ENCODE assay signal across 11 mouse cellular contexts in genomic region chr11:11940833-11941681, GRCm38 (mm10). TPM values are rescaled to one million over a fixed set of nuclear protein-coding genes. Genes with fewer than 3 reads are reported as not detected.
DNase-seq lines count a peak whose midpoint lies in the region; ATAC-seq and TF ChIP-seq lines count a peak whose summit lies in the region.
"Had no signal": no experiment of that assay in that cellular context is flagged by ENCODE, and none has a peak within 500 bp of the region (broad histone marks: within the 10 kb centered on the region; RNA-seq: fewer than 3 reads in every experiment).

No protein-coding gene starts in this region.

- no peak overlapping the region for H3K9ac ChIP-seq in heart, embryonic 13.5 days
- no peak overlapping the region for H3K9ac ChIP-seq in ES-Bruce4 (ENCODE audit: low read depth, poor library complexity, severe bottlenecking)
- H3K9ac ChIP-seq in forebrain, embryonic 13.5 days = no peak overlapping the region
- H3K9ac ChIP-seq: hindbrain, embryonic 14.5 days had no signal

- TF ChIP-seq CTCF in ES-Bruce4 (IDR thresholded peaks at IDR 0.05; ENCODE audit: low read depth, low read length) = no peak

- TF ChIP-seq POLR2A in ES-Bruce4 (IDR thresholded peaks at IDR 0.05; ENCODE audit: insufficient read depth, low read length) = no peak

- no peak for DNase-seq in heart, adult 18-20 months
- DNase-seq in A20 (ENCODE audit: low read depth, low spot score) = peak; percentile 4
- DNase-seq in hindbrain, embryonic 10.5 days (ENCODE audit: low spot score) = no peak
- DNase-seq in left cerebral cortex, postnatal 10 days (ENCODE audit: extremely low spot score in 1 of 2, low spot score in 2 of 2) = no peak
- DNase-seq: lung, postnatal 4 days; thymus, postnatal 36 days had no signal

- H3K27ac ChIP-seq in heart, embryonic 13.5 days (replicated peaks) = peak overlapping the region; percentile 83
- H3K27ac ChIP-seq in ES-Bruce4 (ENCODE audit: insufficient read depth, low read length) = peak overlapping the region; percentile 43; the same call in 1 of the 2 replicates
- H3K27ac ChIP-seq in forebrain, embryonic 13.5 days = no peak overlapping the region
- no peak overlapping the region for H3K27ac ChIP-seq in hindbrain, embryonic 10.5 days
- H3K27ac ChIP-seq: hindbrain, embryonic 14.5 days had no signal

- no peak overlapping the region for H3K4me3 ChIP-seq in heart, embryonic 13.5 days
- no peak overlapping the region for H3K4me3 ChIP-seq in ES-Bruce4 (ENCODE audit: low read depth, low read length)
- H3K4me3 ChIP-seq in forebrain, embryonic 13.5 days = no peak overlapping the region
- H3K4me3 ChIP-seq in hindbrain, embryonic 10.5 days = no peak overlapping the region

- no peaks in the 10 kb centered on the region for H3K27me3 ChIP-seq in heart, embryonic 13.5 days (replicated peaks)
- no peaks in the 10 kb centered on the region for H3K27me3 ChIP-seq in ES-Bruce4 (ENCODE audit: control insufficient read depth, insufficient read depth, low read length, poor library complexity, severe bottlenecking)
- 0 out of 2 replicates have a peak, but pooled peaks cover 2% of the 10 kb centered on the region for H3K27me3 ChIP-seq in forebrain, embryonic 13.5 days
- H3K27me3 ChIP-seq in hindbrain, embryonic 10.5 days (ENCODE audit: insufficient read depth, poor library complexity, severe bottlenecking) = no peaks in the 10 kb centered on the region

- no peak for ATAC-seq in heart, embryonic 13.5 days (ENCODE audit: extremely low read depth, insufficient number of reproducible peaks, low FRiP score, low TSS enrichment)
- peak; percentile 60; the same call in 1 of the 2 replicates for ATAC-seq in forebrain, embryonic 13.5 days

- 75% methylated on average over 5 of the region's 5 CpGs for WGBS in heart, embryonic 13.5 days
- 8% methylated on average over 5 of the region's 5 CpGs for WGBS in forebrain, embryonic 13.5 days
- 51% methylated on average over 5 of the region's 5 CpGs for WGBS in hindbrain, embryonic 10.5 days

- peaks cover 96% of the 10 kb centered on the region for H3K36me3 ChIP-seq in heart, embryonic 13.5 days
- H3K36me3 ChIP-seq in ES-Bruce4 (ENCODE audit: control insufficient read depth, insufficient read depth, low read length, poor library complexity, severe bottlenecking) = peaks cover 28% of the 10 kb centered on the region
- H3K36me3 ChIP-seq in forebrain, embryonic 13.5 days (ENCODE audit: poor library complexity, severe bottlenecking) = peaks cover 56% of the 10 kb centered on the region
- H3K36me3 ChIP-seq in hindbrain, embryonic 10.5 days = peaks cover 94% of the 10 kb centered on the region
- H3K36me3 ChIP-seq: G1E had no signal

- TF ChIP-seq EP300 in ES-Bruce4 (IDR thresholded peaks at IDR 0.05; ENCODE audit: insufficient read depth, low read depth, low read length) = no peak

- H3K4me2 ChIP-seq in heart, embryonic 13.5 days = no peak overlapping the region
- H3K4me2 ChIP-seq in forebrain, embryonic 13.5 days = no peak overlapping the region
- H3K4me2 ChIP-seq: hindbrain, embryonic 14.5 days had no signal

- peaks cover 68% of the 10 kb centered on the region for H3K4me1 ChIP-seq in heart, embryonic 13.5 days
- peaks cover 4% of the 10 kb centered on the region for H3K4me1 ChIP-seq in ES-Bruce4 (ENCODE audit: control insufficient read depth, insufficient read depth, low read length)
- H3K4me1 ChIP-seq in forebrain, embryonic 13.5 days = peaks cover 16% of the 10 kb centered on the region; the same call in 1 of the 2 replicates
- peaks cover 35% of the 10 kb centered on the region for H3K4me1 ChIP-seq in hindbrain, embryonic 10.5 days (replicated peaks)

- no peaks in the 10 kb centered on the region for H3K9me3 ChIP-seq in heart, embryonic 13.5 days
- H3K9me3 ChIP-seq in ES-Bruce4 (replicated peaks; ENCODE audit: control insufficient read depth, insufficient read depth, low read length, poor library complexity, severe bottlenecking) = no peaks in the 10 kb centered on the region
- H3K9me3 ChIP-seq in forebrain, embryonic 13.5 days (replicated peaks) = no peaks in the 10 kb centered on the region
- no peaks in the 10 kb centered on the region for H3K9me3 ChIP-seq in hindbrain, embryonic 10.5 days
- H3K9me3 ChIP-seq: G1E had no signal

- intact Hi-C loops in left cerebral cortex, postnatal 10 days (cut with DNase I) = no loop called here

RNA-seq across cellular contexts. Expression of gene Ddc, which starts 43.1 kb away (rescaled TPM):
- polyA plus RNA-seq in heart, embryonic 13.5 days (2015; fragmentation: Nextera tagmentation; extraction: Ambion mirVana) = 64.6 and 78.2 TPM in 2 replicates
- 1 to 10 TPM; 1.3 to 1.9 TPM for total RNA-seq in heart, adult 18-20 months (2021)
- polyA plus RNA-seq in ES-Bruce4 (2011; ENCODE audit: insufficient read depth, insufficient read length, low read depth, missing spikeins) = 7.0 and 9.1 TPM in 2 replicates
- 6.2 and 7.4 TPM in 2 replicates for polyA plus RNA-seq in forebrain, embryonic 13.5 days (2015; fragmentation: Nextera tagmentation; extraction: Ambion mirVana)
- polyA plus RNA-seq in hindbrain, embryonic 10.5 days (2016; fragmentation: Nextera tagmentation; extraction: Ambion mirVana) = 10.2 TPM in 2 replicates
- 1 to 10 TPM; 4.5 to 5.2 TPM for total RNA-seq in left cerebral cortex, postnatal 10 days (2021)

Comparison
In these comparisons a context has a peak if more than half of its experiments do, and no peak if none do; other contexts are left out.
1. H3K27ac ChIP-seq: peak in heart, embryonic 13.5 days (single experiment) and ES-Bruce4 (single experiment); none in forebrain, embryonic 13.5 days (single experiment) and hindbrain, embryonic 10.5 days (single experiment).